Mouse (Mus musculus): ENCODE measurements around the gene Katnb1. TPM values are rescaled to one million over a fixed set of nuclear protein-coding genes. Genes with fewer than 3 reads are reported as not detected.
A peak's percentile ranks its signal among the peaks of the same experiment; 100 is the strongest.

Katnb1 gene
- polyA plus RNA-seq, 2 experiments, result 21.6 to 31.6 TPM

GRCm38 (mm10) chr8:95107306-95107705 lies 26.3 kb downstream of the Katnb1 start:
- Histone ChIP-seq H3K27me3 (ENCODE audit: control insufficient read depth, insufficient read depth, low read length) (no peaks in the 10 kb centered on the region), H3K36me3 (ENCODE audit: control insufficient read depth, insufficient read depth, low read length) (peaks cover 40% of the 10 kb centered on the region), H3K4me2 (replicated peaks; ENCODE audit: low read depth, low read length, severe bottlenecking) (no peak overlapping the region), H3K9me3 (ENCODE audit: control insufficient read depth, low read length) (no peaks in the 10 kb centered on the region), H3K4me1 (ENCODE audit: control insufficient read depth, insufficient read depth, low read length) (no peaks in the 10 kb centered on the region), H3K4me3 (replicated peaks; ENCODE audit: low read length) (no peak overlapping the region), H3K9ac (ENCODE audit: low read depth, low read length, severe bottlenecking) (no peak overlapping the region), H3K27ac (replicated peaks; ENCODE audit: low read depth, low read length) (no peak overlapping the region)
- ATAC-seq (ENCODE audit: low FRiP score, low read depth) (no peak), DNase-seq (ENCODE audit: low spot score) (no peak)
- TF ChIP-seq POLR2A (IDR thresholded peaks at IDR 0.05; ENCODE audit: borderline replicate concordance, extremely low read depth, insufficient read depth, insufficient read length), result no peak
- 85% methylated on average over 13 of the region's 13 CpGs for WGBS

DNA sequence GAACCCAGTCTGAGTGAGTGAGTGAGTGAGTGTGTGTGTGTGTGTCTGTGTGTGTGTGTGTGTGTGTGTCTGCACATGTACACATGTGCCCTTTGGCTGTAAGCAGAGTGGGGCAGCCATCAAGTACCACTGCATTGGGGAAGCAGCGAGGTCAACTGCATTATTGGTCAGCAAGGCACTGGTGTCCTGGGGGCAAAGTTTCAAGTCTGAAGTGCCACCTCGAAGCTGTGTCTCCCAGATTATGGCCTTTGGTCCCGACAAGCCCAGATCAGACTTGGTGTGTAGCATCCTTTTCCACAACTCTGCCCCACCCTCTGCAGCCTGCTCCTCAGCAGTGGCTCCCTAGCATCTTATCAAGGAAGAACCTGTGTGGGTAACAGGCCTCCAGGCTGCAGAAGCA lies 31.6 kb downstream of the Katnb1 start:
- no peak overlapping the region for H3K27ac ChIP-seq (replicated peaks; ENCODE audit: low read depth, low read length)
- no peaks in the 10 kb centered on the region for H3K4me1 ChIP-seq (ENCODE audit: control insufficient read depth, insufficient read depth, low read length)
- 83% methylated on average over 3 of the region's 3 CpGs for WGBS
- H3K9ac ChIP-seq (ENCODE audit: low read depth, low read length, severe bottlenecking), result no peak overlapping the region
- TF ChIP-seq POLR2A (IDR thresholded peaks at IDR 0.05; ENCODE audit: borderline replicate concordance, extremely low read depth, insufficient read depth, insufficient read length), result no peak
- no peaks in the 10 kb centered on the region for H3K9me3 ChIP-seq (ENCODE audit: control insufficient read depth, low read length)
- ATAC-seq (ENCODE audit: low FRiP score, low read depth) (no peak), DNase-seq (ENCODE audit: low spot score) (no peak)
- H3K4me3 ChIP-seq (replicated peaks; ENCODE audit: low read length), result no peak overlapping the region
- H3K27me3 ChIP-seq (ENCODE audit: control insufficient read depth, insufficient read depth, low read length), result no peaks in the 10 kb centered on the region
- H3K36me3 ChIP-seq (ENCODE audit: control insufficient read depth, insufficient read depth, low read length), result peaks cover 13% of the 10 kb centered on the region
- no peak overlapping the region for H3K4me2 ChIP-seq (replicated peaks; ENCODE audit: low read depth, low read length, severe bottlenecking)

GRCm38 (mm10) chr8:95113108-95113507 lies 32.1 kb downstream of the Katnb1 start:
- Histone ChIP-seq H3K27ac (replicated peaks; ENCODE audit: low read depth, low read length) (no peak overlapping the region), H3K9me3 (ENCODE audit: control insufficient read depth, low read length) (no peaks in the 10 kb centered on the region), H3K9ac (ENCODE audit: low read depth, low read length, severe bottlenecking) (no peak overlapping the region), H3K4me2 (replicated peaks; ENCODE audit: low read depth, low read length, severe bottlenecking) (no peak overlapping the region), H3K36me3 (ENCODE audit: control insufficient read depth, insufficient read depth, low read length) (peaks cover 10% of the 10 kb centered on the region), H3K4me1 (ENCODE audit: control insufficient read depth, insufficient read depth, low read length) (no peaks in the 10 kb centered on the region), H3K4me3 (replicated peaks; ENCODE audit: low read length) (no peak overlapping the region), H3K27me3 (ENCODE audit: control insufficient read depth, insufficient read depth, low read length) (no peaks in the 10 kb centered on the region)
- DNase-seq (ENCODE audit: low spot score) (no peak), ATAC-seq (ENCODE audit: low FRiP score, low read depth) (no peak)
- no peak for TF ChIP-seq POLR2A (IDR thresholded peaks at IDR 0.05; ENCODE audit: borderline replicate concordance, extremely low read depth, insufficient read depth, insufficient read length)
- WGBS, result 78% methylated on average over 4 of the region's 4 CpGs

- H3K9me3 ChIP-seq (ENCODE audit: control insufficient read depth, low read length), result no peaks in the 10 kb centered on the region
- H3K4me1 ChIP-seq (ENCODE audit: control insufficient read depth, insufficient read depth, low read length), result no peaks in the 10 kb centered on the region
- H3K9ac ChIP-seq (ENCODE audit: low read depth, low read length, severe bottlenecking), result no peak overlapping the region
- peaks cover 4% of the 10 kb centered on the region; the same call in 1 of the 2 replicates for H3K36me3 ChIP-seq (ENCODE audit: control insufficient read depth, insufficient read depth, low read length)
- 62% methylated on average over 3 of the region's 3 CpGs for WGBS
- TF ChIP-seq POLR2A (IDR thresholded peaks at IDR 0.05; ENCODE audit: borderline replicate concordance, extremely low read depth, insufficient read depth, insufficient read length), result no peak
- H3K4me3 ChIP-seq (replicated peaks; ENCODE audit: low read length), result no peak overlapping the region
- no peak for ATAC-seq (ENCODE audit: low FRiP score, low read depth)
- H3K27me3 ChIP-seq (ENCODE audit: control insufficient read depth, insufficient read depth, low read length), result no peaks in the 10 kb centered on the region
- H3K4me2 ChIP-seq (replicated peaks; ENCODE audit: low read depth, low read length, severe bottlenecking), result no peak overlapping the region
- H3K27ac ChIP-seq (replicated peaks; ENCODE audit: low read depth, low read length), result no peak overlapping the region
- DNase-seq (ENCODE audit: low spot score), result peak; percentile 54
These were observed 32.8 kb downstream of the Katnb1 start for GRCm38 (mm10) chr8:95113750-95114149.

DNA sequence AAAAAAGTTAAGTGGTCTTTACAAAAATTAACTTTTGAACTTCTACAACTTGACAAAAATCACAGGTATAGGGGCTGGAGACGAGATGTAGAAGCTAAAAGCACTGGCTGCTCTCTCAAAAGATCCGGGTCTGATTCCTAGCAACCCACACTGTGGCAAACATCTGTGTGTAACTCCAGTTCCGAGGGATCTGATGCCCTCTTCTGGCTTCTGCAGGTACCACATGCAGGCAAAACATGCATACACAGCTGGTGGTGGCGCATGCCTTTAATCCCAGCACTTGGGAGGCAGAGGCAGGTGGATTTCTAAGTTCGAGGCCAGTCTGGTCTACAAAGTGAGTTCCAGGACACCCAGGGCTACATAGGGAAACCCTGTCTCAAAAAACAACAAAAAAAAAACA lies 42.5 kb downstream of the Katnb1 start:
- no peak overlapping the region for H3K9ac ChIP-seq (ENCODE audit: low read depth, low read length, severe bottlenecking)
- H3K4me1 ChIP-seq (ENCODE audit: control insufficient read depth, insufficient read depth, low read length), result no peaks in the 10 kb centered on the region
- ATAC-seq (ENCODE audit: low FRiP score, low read depth) (no peak), DNase-seq (ENCODE audit: low spot score) (no peak)
- H3K4me3 ChIP-seq (replicated peaks; ENCODE audit: low read length), result no peak overlapping the region
- no peak overlapping the region for H3K27ac ChIP-seq (replicated peaks; ENCODE audit: low read depth, low read length)
- peaks cover 3% of the 10 kb centered on the region for H3K36me3 ChIP-seq (ENCODE audit: control insufficient read depth, insufficient read depth, low read length)
- no peaks in the 10 kb centered on the region for H3K9me3 ChIP-seq (ENCODE audit: control insufficient read depth, low read length)
- no peak for TF ChIP-seq POLR2A (IDR thresholded peaks at IDR 0.05; ENCODE audit: borderline replicate concordance, extremely low read depth, insufficient read depth, insufficient read length)
- no peak overlapping the region for H3K4me2 ChIP-seq (replicated peaks; ENCODE audit: low read depth, low read length, severe bottlenecking)
- WGBS, result 94% methylated on average over 5 of the region's 5 CpGs
- no peaks in the 10 kb centered on the region for H3K27me3 ChIP-seq (ENCODE audit: control insufficient read depth, insufficient read depth, low read length)

DNA sequence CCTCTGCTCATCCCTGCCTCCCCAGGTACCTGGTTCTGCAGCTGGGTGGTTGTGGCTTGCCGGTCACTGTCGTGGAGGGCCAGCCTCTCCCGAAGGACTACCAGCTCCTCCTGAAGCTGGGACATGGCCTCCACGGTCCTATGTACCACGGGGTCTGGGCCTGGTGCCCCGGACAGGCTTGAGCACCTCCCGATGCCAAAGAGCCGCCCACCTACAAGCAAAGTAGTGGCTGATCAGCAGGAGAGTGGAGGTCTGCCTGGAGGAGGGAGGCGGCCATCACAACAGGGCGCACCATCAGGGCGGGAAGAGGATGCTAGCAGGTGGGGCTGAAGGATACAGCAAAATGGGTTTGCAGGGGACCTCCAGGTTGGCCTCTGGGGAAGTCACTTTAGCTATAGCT lies 45.5 kb downstream of the Katnb1 start:
- H3K27me3 ChIP-seq (ENCODE audit: control insufficient read depth, insufficient read depth, low read length), result no peaks in the 10 kb centered on the region
- no peaks in the 10 kb centered on the region for H3K9me3 ChIP-seq (ENCODE audit: control insufficient read depth, low read length)
- DNase-seq (ENCODE audit: low spot score), result no peak
- H3K4me2 ChIP-seq (replicated peaks; ENCODE audit: low read depth, low read length, severe bottlenecking), result no peak overlapping the region
- no peak overlapping the region for H3K9ac ChIP-seq (ENCODE audit: low read depth, low read length, severe bottlenecking)
- ATAC-seq (ENCODE audit: low FRiP score, low read depth), result no peak
- no peaks in the 10 kb centered on the region for H3K4me1 ChIP-seq (ENCODE audit: control insufficient read depth, insufficient read depth, low read length)
- 91% methylated on average over 11 of the region's 11 CpGs for WGBS
- H3K27ac ChIP-seq (replicated peaks; ENCODE audit: low read depth, low read length), result no peak overlapping the region
- TF ChIP-seq POLR2A (IDR thresholded peaks at IDR 0.05; ENCODE audit: borderline replicate concordance, extremely low read depth, insufficient read depth, insufficient read length), result no peak
- peaks cover 5% of the 10 kb centered on the region for H3K36me3 ChIP-seq (ENCODE audit: control insufficient read depth, insufficient read depth, low read length)
- no peak overlapping the region for H3K4me3 ChIP-seq (replicated peaks; ENCODE audit: low read length)

Measured in limb, embryonic 14.5 days (tissue).